Mouse (Mus musculus): Measurements from ENCODE around the gene Nkx2-2.
A peak's percentile ranks its signal among the peaks of the same experiment; 100 is the strongest.

The Nkx2-2 gene

DNA sequence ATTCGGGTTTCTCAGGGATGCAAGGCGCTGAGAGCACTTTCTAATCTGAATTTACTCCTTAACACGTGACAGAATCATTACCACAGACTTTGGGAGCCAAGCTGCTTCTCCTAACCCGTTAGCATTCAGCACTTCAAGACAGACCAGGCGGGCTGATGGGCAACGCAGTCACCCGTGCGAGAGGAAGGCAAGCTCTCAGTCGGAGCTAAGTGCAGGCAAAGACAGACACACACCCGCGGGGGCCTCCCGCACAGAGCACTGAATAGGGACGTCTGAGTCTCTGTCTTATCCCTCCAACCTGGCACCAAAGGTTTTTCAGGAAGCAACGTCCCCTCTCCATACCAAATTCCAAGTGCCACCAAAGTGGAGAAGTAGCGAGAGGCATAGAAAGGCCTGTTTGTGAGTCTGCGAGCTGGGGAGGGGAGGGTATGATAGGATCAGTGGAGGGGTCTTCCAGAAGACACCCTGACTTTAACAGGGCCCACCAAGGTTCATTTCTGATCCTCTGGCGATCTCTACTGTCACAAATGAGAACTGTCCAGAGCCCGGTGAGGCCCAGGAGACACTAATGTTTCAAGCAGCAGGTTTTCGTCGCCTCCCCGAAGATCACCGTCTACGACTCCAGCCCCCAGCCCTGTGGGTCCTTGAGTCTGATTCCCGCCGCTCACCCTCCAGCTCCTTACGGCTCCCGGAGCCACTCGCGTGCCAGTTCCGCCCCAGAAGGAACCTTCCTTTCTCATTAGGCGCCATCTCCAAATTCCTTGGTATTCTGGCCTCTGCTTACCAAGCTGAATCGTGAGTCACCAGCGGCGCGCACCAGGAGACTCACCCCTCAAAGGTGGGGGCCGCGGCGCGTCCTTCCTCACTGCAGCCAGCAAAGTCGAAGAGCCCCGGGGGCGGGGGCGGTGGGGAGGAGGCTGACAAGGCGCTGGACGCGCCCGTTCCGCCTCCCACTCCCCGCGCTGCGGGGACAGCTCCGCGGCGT is at the start of gene Nkx2-2:
Gene Nkx2-2, minus strand, starts transcription at position 973 of the 985 bp plus-strand sequence.
- DNase-seq, result peak; percentile 52

DNA sequence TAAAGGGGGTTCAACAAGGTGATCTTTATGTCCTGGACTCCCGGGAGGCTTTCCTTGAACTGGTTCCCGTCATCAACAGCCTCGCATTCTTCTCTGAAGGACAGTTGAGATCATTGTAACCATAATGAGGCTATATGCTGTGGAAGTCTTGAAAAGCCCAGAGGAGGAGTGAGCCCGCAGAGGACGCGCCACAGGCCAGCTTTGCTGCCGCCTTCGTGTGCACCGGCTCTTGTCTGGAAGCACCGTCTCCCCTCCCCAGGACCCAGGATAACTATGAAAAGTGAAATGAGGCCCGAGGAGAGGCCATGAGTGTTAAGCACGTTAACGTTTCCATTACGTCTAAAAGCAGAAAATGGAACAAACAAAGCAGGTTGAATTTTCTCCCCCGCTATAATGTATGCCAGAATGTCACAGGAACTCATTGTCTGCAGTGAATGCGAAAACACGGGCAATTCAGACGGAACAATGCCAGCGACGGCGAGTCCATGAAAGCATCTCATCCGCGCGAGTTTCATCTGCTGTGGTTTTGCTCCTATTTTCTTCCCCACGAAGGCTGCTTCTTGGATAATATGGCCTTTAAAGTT is 41.8 kb upstream of the Nkx2-2 start:
- no peak for DNase-seq

DNA sequence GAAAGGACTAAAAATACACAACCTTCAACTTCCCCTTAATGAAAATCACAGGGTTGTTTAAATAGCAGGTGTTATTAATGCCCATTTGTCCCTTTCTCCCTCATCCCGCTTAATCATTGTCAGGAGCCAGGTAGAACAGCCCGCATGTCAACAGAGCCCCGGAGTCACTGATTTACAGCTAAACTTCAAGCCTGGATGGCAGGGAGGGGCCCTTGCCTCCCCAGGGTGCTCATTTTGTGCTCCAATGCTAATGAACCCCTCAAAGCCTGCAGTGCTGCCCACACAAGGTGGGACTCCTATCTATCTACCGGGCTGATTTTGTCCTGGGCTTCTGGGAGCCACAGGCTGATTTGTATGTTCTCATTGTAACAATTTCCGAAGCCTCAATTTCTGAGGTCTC is 37.1 kb upstream of the Nkx2-2 start:
- no peak for DNase-seq

DNA sequence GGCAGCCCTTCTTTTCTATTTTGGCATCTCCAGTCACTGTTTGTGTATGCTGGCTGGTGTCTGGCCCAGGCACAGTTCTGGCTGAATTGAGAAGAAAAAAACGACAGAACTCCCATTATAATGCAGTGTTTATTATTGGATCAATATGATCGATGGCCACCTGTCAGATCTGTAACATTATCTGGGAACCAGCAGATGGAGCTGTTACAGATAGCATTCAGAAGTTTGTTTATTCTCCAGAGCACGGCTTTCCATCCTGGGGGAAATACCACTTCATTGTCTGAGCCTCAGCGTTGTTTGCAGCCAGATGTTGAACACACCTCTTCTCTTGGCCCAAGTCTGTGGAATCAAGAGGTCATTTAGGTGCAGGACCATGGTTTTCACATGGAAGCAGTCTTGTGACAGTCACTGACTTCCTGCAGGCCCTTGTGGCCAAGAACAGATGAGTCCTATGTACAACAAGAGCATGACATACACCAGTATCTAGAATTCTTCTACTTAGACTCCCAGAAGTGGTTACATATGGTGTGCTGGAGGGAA is 11.1 kb upstream of the Nkx2-2 start:
- DNase-seq, result peak; percentile 19

DNA sequence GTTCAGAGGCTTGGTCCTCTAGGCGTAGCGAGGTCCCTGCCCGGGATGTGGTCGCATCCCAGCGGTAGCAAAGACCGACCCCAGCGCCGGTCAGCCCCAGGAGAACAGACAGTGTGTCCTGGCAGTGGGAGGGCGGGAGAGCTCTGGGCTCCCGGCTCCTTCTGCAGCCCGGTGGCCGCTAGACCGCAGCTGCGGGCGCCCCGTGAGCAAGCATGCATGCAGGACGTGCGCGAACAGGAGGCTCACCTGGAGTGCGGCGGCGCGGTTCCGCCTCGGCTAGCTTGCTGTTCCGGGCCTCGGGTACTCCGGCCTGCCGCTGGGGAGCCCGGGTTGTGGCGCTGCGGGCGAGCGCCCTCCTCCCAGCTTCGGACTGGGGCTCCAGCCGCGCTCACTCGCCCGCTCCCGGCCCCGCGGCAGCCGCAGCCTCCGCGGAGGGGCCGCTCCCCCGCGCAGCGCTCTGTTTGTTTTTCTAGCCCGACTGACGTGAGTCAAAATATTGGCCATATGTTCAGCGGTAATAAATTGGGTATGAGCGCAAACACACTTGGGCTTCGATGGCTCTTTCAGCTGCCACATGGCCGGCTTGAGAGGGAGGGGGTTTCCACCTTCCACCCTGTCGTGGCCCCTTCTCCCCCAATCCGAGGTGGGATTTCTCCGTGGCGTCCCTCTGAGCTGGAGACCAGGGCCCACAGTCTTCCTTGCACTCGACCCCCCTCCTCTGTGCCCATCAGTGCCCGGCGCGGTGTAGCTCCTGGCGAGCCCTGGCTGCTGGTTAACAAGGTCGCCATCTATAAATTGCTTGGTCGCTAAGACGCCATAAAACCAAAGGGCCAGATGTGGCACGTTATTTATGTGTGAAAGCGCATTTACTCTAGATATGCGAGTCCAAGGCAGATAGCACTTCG is 920 bp upstream of the Nkx2-2 start:
- DNase-seq, result peak; percentile 51

DNA sequence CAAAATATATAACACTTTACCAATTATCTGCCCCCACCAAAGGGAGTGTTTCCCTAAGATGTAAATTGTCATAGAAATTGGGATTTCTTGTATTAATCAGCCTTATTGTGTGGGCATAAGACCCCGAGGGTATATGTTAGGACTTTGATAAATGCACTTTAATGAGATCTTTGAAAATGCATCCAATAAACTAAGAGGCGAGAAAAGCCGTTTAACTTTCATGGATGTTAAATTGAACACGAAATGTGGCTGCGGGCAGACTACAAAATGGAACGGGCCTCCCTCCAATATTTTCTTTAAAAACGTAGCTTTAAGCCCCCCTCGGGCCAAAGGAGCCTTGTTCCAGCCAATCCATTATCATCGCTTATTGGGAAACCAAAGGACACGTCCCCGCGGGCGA is 1.3 kb downstream of the Nkx2-2 start:
- DNase-seq, result no peak

DNA sequence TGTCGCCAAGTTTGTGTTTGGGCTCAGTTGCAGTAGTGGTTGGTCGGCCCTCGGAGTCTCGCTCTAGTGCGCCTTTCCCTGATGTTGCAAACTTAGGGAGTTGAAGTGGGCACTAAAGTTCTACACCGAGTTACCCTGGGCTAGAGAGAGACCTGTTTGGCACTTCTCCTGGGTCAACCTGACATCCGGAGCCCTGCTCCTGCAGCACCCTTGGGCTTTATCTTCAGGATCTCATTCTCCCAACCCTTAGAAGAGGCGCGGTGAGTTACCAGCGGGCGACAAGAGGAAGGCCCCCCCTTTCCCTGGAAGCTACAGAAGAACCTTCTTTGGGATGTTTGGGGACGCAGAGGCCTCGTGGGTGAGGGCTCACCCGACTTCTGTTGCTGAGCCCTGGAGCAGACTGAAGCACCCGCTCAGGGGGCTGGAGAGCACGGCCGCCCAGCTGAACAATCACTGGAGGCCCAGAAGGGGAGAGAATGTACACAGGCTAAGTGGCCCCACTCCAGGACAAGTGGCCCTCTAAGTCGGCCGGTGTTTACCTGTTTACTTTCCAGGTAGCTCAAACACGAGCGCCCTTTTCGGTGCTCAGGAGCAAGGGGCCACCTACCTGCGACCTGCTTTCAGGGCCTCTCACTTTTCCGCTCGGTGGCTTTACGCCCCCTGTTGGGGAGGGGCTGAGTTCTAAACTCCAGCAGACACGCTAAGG is 3.6 kb downstream of the Nkx2-2 start:
- DNase-seq, result peak; percentile 19

DNA sequence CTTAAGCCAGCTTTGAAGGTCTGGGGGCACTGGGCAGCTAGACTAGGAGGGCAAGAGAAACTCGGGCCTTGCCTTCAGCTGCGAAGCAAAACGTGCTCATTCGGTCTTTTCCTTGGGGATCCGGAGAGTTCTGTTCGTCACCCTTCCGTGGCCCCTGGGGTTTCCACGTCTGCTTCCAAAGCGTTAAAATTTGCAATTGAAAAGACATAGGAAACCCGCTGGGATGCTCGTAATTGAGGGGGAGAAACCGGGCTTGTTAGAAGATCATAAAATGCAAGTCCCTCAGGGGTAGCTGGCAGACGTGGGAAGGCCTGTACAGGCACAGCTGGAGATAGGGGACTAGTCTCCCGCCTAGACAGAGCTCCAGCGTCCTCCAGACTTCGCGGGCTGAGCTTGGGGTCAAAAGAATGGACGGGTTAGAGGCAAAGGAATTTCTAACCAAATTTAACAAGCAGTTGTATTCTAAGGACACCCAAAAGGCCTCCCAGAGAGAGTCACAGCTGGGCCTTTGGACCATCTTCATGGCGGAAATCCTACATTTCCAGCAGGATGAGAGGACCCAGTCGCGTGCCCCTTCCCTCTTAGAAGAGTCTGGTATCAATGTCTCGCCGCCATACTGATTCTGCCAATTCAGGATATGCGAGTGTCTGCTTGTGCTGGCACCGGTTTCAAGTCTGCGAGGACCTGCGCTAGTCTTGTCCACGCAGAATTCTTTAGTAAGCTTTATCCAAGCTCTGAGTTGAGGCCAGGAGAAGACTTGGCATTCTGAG is 4.3 kb downstream of the Nkx2-2 start:
- peak; percentile 45 for DNase-seq

DNA sequence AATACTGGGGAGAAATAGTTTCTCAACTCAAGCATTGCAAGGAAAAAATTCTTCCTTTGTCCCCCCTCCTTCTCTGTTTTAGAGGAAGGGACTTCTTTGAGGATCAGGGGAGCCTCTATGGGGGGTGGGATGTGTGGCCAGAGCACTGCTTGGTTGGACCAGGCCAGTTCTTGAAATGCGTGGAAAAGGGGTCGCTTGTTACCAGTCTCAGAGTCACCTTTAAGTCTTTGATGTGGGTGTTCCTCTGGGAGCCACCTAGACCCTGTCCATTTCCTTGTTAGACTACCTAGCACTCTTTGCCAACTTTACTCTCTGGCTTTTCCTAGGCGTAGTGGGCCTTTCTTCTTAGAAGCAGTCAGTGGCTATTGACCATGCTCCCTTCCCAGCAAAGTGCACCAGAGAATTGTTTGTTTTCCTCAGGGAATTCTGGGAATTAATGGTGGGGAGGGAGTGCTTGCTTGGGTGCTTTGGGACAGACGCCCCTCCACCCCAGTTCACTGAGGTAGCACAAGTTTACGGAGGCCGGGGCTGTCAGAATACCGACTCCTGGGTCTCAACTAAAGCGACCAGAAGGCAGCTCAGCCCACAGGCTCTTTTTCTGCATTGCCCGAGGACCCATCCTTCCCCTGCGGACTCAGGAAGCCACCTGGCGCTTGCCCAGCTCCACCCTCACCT is 5.0 kb downstream of the Nkx2-2 start:
- DNase-seq, result no peak

DNA sequence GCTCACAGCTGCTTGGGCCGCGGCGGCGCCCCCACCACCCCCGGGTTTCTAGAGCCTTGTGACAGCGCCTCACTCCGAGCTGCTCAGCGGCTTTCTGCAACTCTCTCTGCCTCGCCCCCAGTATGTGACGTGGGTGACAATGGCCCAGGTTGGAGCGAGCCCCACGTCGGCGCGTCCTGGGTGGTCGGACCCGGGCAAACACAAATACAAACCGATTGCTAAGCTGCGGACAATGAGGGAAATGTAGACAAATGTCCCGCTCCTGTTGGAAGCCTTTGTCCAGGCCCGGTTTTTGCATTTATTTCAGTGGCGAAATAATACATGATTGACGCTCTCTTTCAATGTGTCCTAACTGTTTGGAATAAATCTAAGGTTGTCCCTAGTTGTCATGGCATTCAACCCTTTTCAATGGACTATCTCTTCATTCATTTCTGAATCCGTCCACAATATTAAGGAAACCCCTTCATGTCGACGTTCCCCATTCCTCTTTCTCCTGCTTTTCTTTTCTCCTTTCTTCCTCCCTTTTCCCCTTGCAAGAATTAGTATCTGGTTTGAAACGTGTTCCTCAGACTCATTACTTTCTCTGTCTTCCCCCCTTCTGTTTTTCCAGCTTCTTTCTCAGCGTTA is 5.9 kb downstream of the Nkx2-2 start:
- DNase-seq, result peak; percentile 69

DNA sequence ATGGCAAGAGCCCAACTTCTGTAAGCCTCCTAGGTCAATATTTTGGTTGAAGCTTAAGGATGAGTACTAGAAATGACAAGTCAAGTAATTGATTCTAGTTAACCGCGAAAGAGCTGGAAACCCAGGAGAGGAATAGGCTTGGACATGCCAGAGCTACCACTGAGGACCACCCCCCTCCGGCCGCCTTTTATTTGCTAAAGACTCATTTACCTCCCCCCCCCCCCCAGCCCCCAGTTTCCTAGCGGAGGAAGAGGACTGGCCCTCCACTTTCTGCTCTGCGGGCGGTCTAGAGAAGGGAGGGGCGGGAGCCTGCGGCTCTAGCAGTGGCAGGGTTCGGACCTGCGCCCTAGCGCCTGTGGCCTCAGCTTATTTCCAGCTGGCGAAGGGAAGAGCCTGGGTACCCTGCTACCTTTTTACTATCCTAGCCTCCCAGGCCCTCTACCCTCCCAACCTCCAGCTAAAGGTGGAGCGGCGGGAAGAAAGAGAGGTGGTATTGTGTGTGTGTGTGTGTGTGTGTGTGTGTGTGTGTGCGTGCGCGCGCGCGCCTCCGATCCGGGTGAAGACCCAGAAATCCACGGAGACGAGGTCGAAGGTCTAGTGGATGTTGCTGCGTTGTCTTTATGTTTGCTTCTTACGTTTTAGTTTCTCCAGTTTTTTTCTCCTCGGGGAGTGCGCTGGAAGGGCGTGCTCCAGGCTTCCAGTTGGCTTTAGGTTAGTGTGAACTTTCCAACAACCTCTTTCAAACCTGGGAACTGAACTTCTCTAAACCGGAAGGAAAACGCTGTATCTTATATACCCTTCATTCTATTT is 6.8 kb downstream of the Nkx2-2 start:
- DNase-seq, result peak; percentile 61

DNA sequence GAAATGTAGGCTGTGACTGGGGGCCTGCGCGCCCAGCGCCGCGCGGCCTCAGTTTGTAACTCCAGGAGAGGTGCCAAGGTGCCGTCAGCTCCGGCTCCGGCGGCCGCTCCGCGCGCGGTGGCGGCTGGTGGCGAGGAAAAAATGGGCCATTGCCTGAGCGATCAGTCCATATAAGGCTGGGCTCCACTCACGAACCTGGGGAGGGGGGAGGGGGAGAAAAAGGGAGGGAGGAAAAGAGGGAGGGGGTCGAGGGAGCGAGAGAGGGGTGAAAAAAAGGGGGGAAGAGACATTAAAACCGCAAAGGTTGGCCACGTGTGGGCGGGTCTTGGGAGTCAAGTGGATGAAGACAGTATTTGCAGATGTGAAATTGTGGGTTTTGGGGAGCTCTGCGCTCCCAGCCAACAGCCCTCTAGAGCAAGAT is 7.8 kb downstream of the Nkx2-2 start:
- DNase-seq, result peak; percentile 28

DNA sequence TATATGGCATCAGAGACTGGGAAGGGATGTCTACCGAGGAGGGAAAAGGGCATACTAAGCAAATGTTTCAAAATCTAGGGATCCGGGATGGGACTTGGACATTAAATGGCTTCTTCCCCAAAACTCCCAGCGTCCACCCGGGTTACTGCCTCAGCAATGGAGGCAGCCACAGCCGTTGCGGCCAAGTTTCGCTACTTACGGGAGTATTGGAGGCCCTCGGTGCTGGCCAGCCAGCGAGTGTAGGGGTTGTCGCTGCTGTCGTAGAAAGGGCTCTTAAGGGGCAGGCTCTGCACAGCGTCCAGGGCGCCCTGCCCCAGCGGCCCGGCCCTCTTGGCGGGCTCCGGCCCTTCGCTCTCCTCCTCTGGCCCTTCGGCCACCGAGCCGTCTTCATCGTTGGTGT is 8.5 kb downstream of the Nkx2-2 start:
- peak; percentile 60 for DNase-seq

DNA sequence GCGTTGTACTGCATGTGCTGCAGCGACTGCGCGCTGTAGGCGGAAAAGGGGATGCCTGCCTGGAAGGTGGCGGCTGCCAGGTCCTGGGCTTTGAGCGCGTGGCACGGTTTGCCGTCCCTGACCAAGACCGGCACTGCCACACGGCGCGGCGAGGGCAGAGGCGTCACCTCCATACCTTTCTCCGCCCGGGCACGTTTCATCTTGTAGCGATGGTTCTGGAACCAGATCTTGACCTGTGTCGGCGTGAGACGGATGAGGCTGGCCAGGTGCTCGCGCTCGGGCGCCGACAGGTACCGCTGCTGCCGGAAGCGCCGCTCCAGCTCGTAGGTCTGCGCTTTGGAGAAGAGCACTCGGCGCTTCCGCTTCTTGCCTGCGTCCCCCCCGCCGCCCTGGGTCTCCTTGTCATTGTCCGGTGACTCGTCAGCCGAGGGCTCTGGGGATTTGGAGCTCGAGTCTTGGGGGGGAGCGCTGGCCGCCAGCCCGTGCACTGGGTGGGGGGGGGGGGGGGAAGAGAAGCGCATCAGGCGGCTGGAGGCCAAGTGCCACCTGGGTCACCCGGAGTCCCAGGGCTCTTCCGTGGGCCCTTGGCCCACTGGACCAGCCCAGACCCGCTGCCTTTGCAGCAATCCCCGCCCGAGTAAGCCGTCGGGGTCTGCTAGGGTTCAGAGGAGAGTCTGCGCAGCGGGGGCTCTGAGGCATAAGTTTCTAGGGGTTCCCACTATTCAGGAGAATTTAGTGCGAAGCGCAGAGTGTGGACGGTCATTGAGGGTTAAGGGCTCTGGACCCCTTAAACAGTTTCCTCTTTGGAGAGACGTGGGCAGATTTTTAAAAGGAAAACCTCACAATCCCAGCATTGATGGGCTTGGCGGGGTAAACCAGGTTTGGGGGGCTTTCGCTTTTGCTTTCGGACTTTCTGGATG is 9.7 kb downstream of the Nkx2-2 start:
- DNase-seq, result peak; percentile 47

DNA sequence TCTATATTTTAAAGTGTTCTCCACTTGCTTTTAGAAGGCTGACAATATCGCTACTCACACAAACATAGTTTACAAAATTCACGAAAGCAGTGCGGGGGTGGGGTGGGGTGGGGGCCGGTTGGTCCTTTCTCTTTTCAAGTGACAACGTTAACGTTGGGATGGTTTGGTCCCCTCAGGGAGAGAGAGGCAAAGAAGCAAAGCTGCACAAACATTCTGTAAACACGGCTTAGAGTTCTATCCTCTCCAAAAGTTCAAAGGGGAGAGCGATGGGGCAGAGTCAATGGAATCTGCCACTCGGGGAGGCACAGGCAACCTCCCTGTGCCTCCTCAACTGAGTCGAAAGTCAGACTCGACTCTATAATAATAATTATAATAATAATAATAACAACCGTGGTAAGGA is 10.5 kb downstream of the Nkx2-2 start:
- DNase-seq, result no peak

DNA sequence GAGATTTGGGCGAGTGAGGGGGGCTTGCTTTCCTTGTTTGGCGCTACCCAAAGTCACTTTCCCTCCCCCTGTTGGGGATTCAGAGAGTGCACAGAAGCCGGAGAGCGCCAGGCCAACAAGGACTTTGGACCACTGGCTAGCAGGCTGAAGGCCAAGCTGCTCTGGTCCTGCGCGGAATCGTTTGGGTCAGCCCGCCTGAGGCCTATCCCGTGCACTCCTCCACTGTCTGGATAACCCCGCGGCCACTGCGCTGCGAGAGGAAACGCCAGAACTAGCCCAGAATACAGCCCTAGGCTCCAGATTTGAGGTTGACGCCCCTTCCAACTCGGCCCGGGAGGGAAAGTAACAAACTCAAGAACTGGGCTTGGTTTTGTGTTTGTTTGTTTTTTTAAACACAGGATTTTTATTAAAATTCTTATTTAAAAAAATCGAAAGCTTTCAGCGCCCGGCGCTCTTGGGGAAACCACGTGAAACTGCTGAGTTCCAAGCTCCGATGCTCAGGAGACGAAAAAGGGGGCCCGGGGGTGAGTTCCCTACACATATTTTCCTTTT is 11.3 kb downstream of the Nkx2-2 start:
- DNase-seq, result peak; percentile 59

DNA sequence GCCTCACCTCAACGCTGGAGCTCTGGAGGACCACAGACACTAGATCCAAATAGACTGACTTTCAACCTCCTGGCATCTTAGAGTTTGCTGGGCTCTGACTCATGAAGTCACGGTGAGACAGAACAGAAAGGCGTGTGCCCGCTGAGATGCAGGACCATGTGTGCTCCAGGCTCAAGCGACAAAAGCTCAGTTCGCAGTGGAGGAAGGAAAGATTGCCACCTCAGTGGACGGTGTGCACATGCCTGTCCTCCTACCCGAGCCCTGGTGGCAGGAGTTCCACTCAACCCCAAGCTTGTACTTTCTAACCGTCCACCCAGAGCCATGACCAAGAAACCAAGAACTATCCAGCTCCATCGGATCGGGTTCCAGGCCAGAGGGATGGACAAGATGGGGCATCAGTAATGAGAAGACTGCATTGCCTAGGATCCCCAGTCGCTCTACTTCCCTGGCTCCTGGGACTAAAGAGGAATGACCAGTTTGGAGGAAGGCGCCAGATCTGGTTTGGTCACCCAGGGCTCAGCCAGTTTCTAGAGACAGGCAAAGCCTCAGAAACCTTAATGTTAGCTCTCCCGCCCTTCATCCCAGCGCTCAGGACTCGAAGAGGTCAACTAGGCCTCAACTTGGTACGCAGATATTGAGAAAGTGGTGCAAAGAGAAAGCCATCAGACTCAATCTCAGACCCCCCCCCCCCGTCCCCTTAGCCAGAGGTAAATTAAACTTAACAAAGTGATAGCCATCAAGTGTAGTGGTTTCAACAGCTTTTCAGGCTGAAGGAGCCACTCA is 11.9 kb downstream of the Nkx2-2 start:
- DNase-seq, result peak; percentile 21

Measured in embryo, embryonic 11 days (tissue).